Mouse (Mus musculus) gastrocnemius, adult 2 months (tissue): Measurements from ENCODE around the gene Ppp1r3e. TPM values are rescaled to one million over a fixed set of nuclear protein-coding genes. Genes with fewer than 3 reads are reported as not detected.

ENCODE experiments used
- DNase-seq: peaks from one replicate; pipeline ENCODE4 v3.0.0; 2022
- H3K27ac ChIP-seq: fragments of 200-600 bp; 2 replicates; pipeline ENCODE4 v1.8.1; 2022; ENCODE audit warnings: mild to moderate bottlenecking
- H3K4me3 ChIP-seq: fragments of 200-600 bp; 2 replicates; pipeline ENCODE4 v1.8.1; 2022; ENCODE audit warnings: mild to moderate bottlenecking, moderate library complexity
- CTCF ChIP-seq: fragments of 200-600 bp; IDR thresholded peaks from 2 replicates; pipeline ENCODE4 v1.8.1; 2022; ENCODE audit warnings: antibody characterized with exemption, mild to moderate bottlenecking, moderate library complexity
- intact Hi-C: fragments of 180-260 bp; cut with DNase I; formaldehyde crosslinking; loops from one replicate; pipeline ENCODE4 v1.15.1; 2025
- total RNA-seq, 2 experiments: library from RNA; stranded (reverse); gene quantifications; 2 replicates each; pipeline ENCODE4 v1.2.3; 2021

Gene Ppp1r3e
- total RNA-seq, 2 experiments from 2014 or later: 2.6 to 3.5 TPM

GRCm38 (mm10) chr14:54870861-54871260 is 6.5 kb downstream of the Ppp1r3e start, which contains the start of gene Homez:
Gene Homez (minus strand): TSS chr14:54870961.
- Histone ChIP-seq H3K27ac (no peak within 1 kb of the TSS), H3K4me3 (no peak within 1 kb of the TSS)
- intact Hi-C loops: no loop called here
- TF ChIP-seq CTCF: no peak
- DNase-seq: no peak

GRCm38 (mm10) chr14:54868026-54868425 is 9.3 kb downstream of the Ppp1r3e start:
- Histone ChIP-seq H3K4me3 (no peak overlapping the region), H3K27ac (no peak overlapping the region)
- intact Hi-C loops: no loop called here
- no peak for DNase-seq
- no peak for TF ChIP-seq CTCF

- no peak for DNase-seq
- no peak overlapping the region for H3K27ac ChIP-seq
- peak; percentile 54 for TF ChIP-seq CTCF
- no peak overlapping the region for H3K4me3 ChIP-seq
- intact Hi-C loops: no loop called here
These were observed 10.4 kb downstream of the Ppp1r3e start for GRCm38 (mm10) chr14:54866936-54867335.

- H3K27ac ChIP-seq: no peak overlapping the region
- TF ChIP-seq CTCF: no peak
- no peak for DNase-seq
- intact Hi-C loops: no loop called here
- no peak overlapping the region for H3K4me3 ChIP-seq
These were observed 11.1 kb downstream of the Ppp1r3e start for GRCm38 (mm10) chr14:54866268-54866667.

- DNase-seq: no peak
- H3K27ac ChIP-seq: no peak overlapping the region
- intact Hi-C loops: no loop called here
- no peak overlapping the region for H3K4me3 ChIP-seq
- no peak for TF ChIP-seq CTCF
These were observed 11.7 kb downstream of the Ppp1r3e start for GRCm38 (mm10) chr14:54865626-54866025.

GRCm38 (mm10) chr14:54864313-54865036 is 12.9 kb downstream of the Ppp1r3e start:
- H3K4me3 ChIP-seq: peak overlapping the region; percentile 73
- peak overlapping the region; percentile 94 for H3K27ac ChIP-seq
- intact Hi-C loops: no loop called here
- TF ChIP-seq CTCF: no peak
- no peak for DNase-seq

- Histone ChIP-seq H3K4me3 (peak overlapping the region; percentile 73), H3K27ac (peak overlapping the region; percentile 94)
- peak; percentile 96 for DNase-seq
- no peak for TF ChIP-seq CTCF
- intact Hi-C loops: no loop called here
These were observed 13.6 kb downstream of the Ppp1r3e start for GRCm38 (mm10) chr14:54863501-54864312.

GRCm38 (mm10) chr14:54860511-54860910 is 16.8 kb downstream of the Ppp1r3e start:
- Histone ChIP-seq H3K27ac (no peak overlapping the region), H3K4me3 (no peak overlapping the region)
- peak; percentile 83 for TF ChIP-seq CTCF
- intact Hi-C loops: loop anchor here (1.0 kb wide), 1 partner anchor 146 kb away; no protein-coding TSS in a partner anchor
- peak; percentile 60 for DNase-seq

GRCm38 (mm10) chr14:54857891-54858290 is 19.5 kb downstream of the Ppp1r3e start:
- TF ChIP-seq CTCF: no peak
- intact Hi-C loops: no loop called here

GRCm38 (mm10) chr14:54856703-54857102 is 20.6 kb downstream of the Ppp1r3e start:
- DNase-seq: no peak
- Histone ChIP-seq H3K27ac (no peak overlapping the region), H3K4me3 (no peak overlapping the region)
- no peak for TF ChIP-seq CTCF
- intact Hi-C loops: no loop called here

More at GRCm38 (mm10) chr14:54857891-54858290, 19.5 kb downstream of the Ppp1r3e start:
- DNase-seq: peak; percentile 18
- Histone ChIP-seq H3K27ac (no peak overlapping the region), H3K4me3 (no peak overlapping the region)

GRCm38 (mm10) chr14:54855726-54856125 is 21.6 kb downstream of the Ppp1r3e start:
- no peak for TF ChIP-seq CTCF
- Histone ChIP-seq H3K27ac (no peak overlapping the region), H3K4me3 (no peak overlapping the region)
- intact Hi-C loops: no loop called here
- DNase-seq: no peak

GRCm38 (mm10) chr14:54843461-54843860 is 33.9 kb downstream of the Ppp1r3e start:
- Histone ChIP-seq H3K27ac (peak overlapping the region; percentile 78), H3K4me3 (peak overlapping the region; percentile 65)
- peak; percentile 28 for DNase-seq
- intact Hi-C loops: loop anchor here (2.0 to 5.0 kb wide), 2 partner anchors 171 to 234 kb away; partner anchors contain the start of gene Ngdn
- TF ChIP-seq CTCF: peak; percentile 63

GRCm38 (mm10) chr14:54823716-54824115 is 53.6 kb downstream of the Ppp1r3e start:
- no peak overlapping the region for H3K27ac ChIP-seq
- no peak for DNase-seq
- no peak for TF ChIP-seq CTCF
- intact Hi-C loops: no loop called here
- H3K4me3 ChIP-seq: no peak overlapping the region

Other genes with a start within 250 kb of the Ppp1r3e start
- gene Gm17606, start 236.6 kb downstream of the Ppp1r3e start, total RNA-seq: not detected
- under 1 TPM; 0.46 to 0.53 TPM for gene Cdh24, start 236.2 kb downstream of the Ppp1r3e start, total RNA-seq
- 10 to 100 TPM in 1 of 2 experiments, 1 to 10 TPM in 1; 7.0 to 11.0 TPM for gene 1700123O20Rik, start 191.3 kb downstream of the Ppp1r3e start, total RNA-seq
- gene Acin1, start 190.6 kb downstream of the Ppp1r3e start, total RNA-seq: 10 to 100 TPM; 75.5 to 81.7 TPM
- gene Gm29776, start 178.7 kb downstream of the Ppp1r3e start, total RNA-seq: not detected
- gene Cebpe, start 165.4 kb downstream of the Ppp1r3e start, total RNA-seq: not detected
- gene Slc7a8, start 95.6 kb downstream of the Ppp1r3e start, total RNA-seq: 10 to 100 TPM; 21.4 to 23.6 TPM
- 1 to 10 TPM; 1.0 to 5.0 TPM for gene Rnf212b, start 63.4 kb downstream of the Ppp1r3e start, total RNA-seq
- 1 to 10 TPM; 3.0 to 5.2 TPM for gene Homez, start 6.6 kb downstream of the Ppp1r3e start, total RNA-seq
- gene Bcl2l2, start 5.8 kb upstream of the Ppp1r3e start, total RNA-seq: 10 to 100 TPM; 23.1 to 26.8 TPM
- gene Gm20521, start 5.9 kb upstream of the Ppp1r3e start, total RNA-seq: 1 to 10 TPM in 1 of 2 experiments, under 1 TPM in 1; 0.56 to 4.4 TPM
- 10 to 100 TPM; 52.5 to 63.3 TPM for gene Pabpn1, start 14.9 kb upstream of the Ppp1r3e start, total RNA-seq
- gene Slc22a17, start 35.6 kb upstream of the Ppp1r3e start, total RNA-seq: 1 to 10 TPM; 1.0 to 1.4 TPM
- gene Efs, start 48.6 kb upstream of the Ppp1r3e start, total RNA-seq: 1 to 10 TPM; 1.1 to 1.4 TPM
- not detected for gene Il25, start 55.1 kb upstream of the Ppp1r3e start, total RNA-seq
- gene Cmtm5, start 58.7 kb upstream of the Ppp1r3e start, total RNA-seq: under 1 TPM in 1 of 2 experiments, not detected in 1; 0.25 TPM
- gene Myh6, start 89.4 kb upstream of the Ppp1r3e start, total RNA-seq: 100 to 1,000 TPM; 109 to 348 TPM
- not detected for gene Gm17428, start 99.4 kb upstream of the Ppp1r3e start, total RNA-seq
- 1,000 to 10,000 TPM in 1 of 2 experiments, 100 to 1,000 TPM in 1; 520 to 1,662 TPM for gene Myh7, start 117.1 kb upstream of the Ppp1r3e start, total RNA-seq
- 10 to 100 TPM; 18.1 to 19.9 TPM for gene Ngdn, start 137.9 kb upstream of the Ppp1r3e start, total RNA-seq
- 1 to 10 TPM; 5.1 to 6.0 TPM for gene Zfhx2, start 214.8 kb upstream of the Ppp1r3e start, total RNA-seq
- gene Thtpa, start 217.2 kb upstream of the Ppp1r3e start, total RNA-seq: 10 to 100 TPM; 12.6 to 14.3 TPM
- gene Ap1g2, start 229.0 kb upstream of the Ppp1r3e start, total RNA-seq: 1 to 10 TPM; 5.3 to 6.0 TPM
- gene Jph4, start 239.4 kb upstream of the Ppp1r3e start, total RNA-seq: under 1 TPM in 1 of 2 experiments, not detected in 1; 0.08 TPM